Mouse (Mus musculus) Muller cell, postnatal 12 days (primary cell): ENCODE measurements around the gene Nrp1.

Experiments used
- DNase-seq: peaks from one replicate; pipeline ENCODE4 v3.0.0-alpha.2; 2015; ENCODE audit errors: inconsistent ontology term

Gene Nrp1

GRCm38 (mm10) chr8:128419984-128420383 is 61.6 kb downstream of the Nrp1 start:
- no peak for DNase-seq

- DNase-seq, result no peak
These were observed 62.0 kb downstream of the Nrp1 start for GRCm38 (mm10) chr8:128420402-128420801.

DNA sequence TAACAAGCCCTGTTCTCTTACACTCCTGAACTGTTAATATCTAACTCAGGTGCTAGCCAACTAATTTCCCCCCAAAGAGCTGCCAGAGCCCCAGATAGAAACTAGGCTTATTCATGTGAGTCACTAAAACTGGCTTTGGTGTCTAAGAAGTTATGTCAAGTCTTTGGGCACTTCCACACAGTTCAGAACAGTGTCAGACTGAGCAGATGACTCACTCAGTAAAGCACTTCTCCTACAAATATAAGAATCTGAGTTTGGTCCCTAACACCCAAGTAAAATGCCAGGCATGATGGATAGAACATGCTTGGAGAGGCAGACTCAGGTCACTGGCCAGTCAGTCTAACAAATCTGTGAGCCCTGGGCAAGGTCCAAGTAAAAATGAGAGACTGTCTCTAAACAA is 65.4 kb downstream of the Nrp1 start:
- peak; percentile 47 for DNase-seq

GRCm38 (mm10) chr8:128424626-128425333 is 66.4 kb downstream of the Nrp1 start:
- DNase-seq, result no peak

DNA sequence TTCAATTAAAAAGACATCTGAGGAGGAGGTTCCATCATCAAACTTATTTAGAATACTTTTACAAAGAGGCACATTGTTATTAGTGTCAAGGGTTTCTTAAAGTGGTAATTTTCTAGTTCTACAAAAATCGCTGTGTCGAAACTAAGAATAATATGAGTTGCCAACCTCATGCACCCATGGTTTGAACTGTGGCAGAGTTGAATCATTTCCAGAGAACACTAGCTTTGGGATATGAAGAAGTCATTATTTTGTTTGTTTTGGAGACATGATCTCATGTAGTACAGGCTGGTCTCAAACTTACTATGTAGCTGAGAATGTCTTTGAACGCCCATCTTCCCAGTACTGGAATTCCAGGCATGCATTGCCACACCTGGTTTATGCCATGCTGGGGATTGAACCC is 68.7 kb downstream of the Nrp1 start:
- DNase-seq, result no peak

GRCm38 (mm10) chr8:128428971-128429370 is 70.6 kb downstream of the Nrp1 start:
- peak; percentile 95 for DNase-seq

DNA sequence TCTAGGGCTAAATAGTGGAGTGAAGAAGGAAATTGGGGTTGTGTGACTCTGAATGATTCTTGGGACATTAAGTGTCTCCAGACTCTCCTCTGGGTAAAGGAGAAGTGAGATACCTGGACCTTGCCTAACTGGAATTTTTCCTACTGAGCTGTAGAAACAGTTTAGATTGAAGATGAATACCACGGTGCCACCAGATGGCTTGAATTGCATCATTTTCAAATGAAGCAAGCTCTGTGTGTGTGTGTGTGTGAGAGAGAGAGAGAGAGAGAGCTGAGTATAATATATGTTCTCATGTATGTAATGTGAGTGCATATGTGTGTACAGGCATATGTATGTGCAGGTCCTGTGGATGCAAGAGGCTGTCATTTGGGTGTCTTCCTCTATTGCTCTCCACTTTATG is 72.7 kb downstream of the Nrp1 start:
- no peak for DNase-seq

- no peak for DNase-seq
These were observed 77.3 kb downstream of the Nrp1 start for GRCm38 (mm10) chr8:128435749-128436148.

- no peak for DNase-seq
These were observed 78.9 kb downstream of the Nrp1 start for GRCm38 (mm10) chr8:128437156-128437825.

DNA sequence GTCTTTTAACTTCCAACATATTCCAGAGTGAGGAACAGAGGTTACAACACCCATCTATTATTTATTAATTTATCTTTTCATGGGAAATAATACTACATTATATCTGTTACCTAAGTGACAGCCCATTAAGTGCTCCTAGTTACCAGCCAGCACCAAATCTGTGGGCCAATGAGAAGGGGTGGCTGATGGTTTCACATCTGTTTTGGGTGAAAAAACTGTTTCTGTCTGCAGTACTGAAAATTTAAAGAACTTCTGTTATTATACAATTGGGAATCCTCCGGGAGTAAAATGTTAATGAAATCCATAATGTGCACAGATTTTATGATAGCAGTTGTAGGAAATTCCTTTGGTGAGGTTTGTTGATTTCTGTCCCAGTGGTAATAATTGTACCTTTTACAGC is 83.0 kb downstream of the Nrp1 start:
- no peak for DNase-seq

DNA sequence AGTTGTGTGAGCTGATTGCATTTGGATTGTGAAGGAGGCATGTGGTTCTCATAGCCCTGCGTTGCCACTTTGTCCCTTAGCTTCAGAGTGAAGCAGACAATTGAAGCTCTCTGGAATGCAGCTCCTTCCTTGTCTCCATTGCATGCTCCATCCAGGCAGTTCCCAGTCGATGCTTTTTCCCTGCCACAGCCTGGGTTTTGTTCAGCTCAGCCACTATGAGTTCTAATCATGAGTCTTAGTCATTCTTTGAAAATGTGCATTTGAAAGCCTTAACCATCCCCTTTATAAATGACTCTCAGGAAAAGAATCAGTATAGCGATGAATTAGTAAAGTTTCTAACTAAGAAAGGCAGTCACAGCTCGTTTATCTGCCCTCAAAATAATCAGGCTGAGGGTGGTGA is 87.2 kb downstream of the Nrp1 start:
- peak; percentile 90 for DNase-seq

DNA sequence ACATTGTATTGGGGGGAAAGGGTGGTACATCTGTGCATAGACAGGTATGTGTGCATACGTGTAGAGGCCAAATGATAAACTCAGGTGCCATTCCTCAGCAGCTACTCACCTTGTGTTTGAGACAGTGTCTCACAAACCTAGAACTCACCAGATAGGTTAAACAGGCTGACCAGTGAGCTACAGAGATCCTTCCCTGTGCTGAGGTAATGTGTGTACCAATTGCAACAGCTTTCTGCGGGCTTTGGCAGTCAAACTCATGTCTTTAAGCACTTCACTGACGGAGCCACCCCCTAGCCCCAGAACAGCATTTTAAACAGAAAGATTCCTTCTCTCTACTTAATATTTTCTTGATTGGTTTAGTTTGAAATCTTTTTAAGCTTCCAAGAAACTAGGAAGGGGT is 88.2 kb downstream of the Nrp1 start:
- no peak for DNase-seq

- no peak for DNase-seq
These were observed 88.9 kb downstream of the Nrp1 start for GRCm38 (mm10) chr8:128447320-128447719.

DNA sequence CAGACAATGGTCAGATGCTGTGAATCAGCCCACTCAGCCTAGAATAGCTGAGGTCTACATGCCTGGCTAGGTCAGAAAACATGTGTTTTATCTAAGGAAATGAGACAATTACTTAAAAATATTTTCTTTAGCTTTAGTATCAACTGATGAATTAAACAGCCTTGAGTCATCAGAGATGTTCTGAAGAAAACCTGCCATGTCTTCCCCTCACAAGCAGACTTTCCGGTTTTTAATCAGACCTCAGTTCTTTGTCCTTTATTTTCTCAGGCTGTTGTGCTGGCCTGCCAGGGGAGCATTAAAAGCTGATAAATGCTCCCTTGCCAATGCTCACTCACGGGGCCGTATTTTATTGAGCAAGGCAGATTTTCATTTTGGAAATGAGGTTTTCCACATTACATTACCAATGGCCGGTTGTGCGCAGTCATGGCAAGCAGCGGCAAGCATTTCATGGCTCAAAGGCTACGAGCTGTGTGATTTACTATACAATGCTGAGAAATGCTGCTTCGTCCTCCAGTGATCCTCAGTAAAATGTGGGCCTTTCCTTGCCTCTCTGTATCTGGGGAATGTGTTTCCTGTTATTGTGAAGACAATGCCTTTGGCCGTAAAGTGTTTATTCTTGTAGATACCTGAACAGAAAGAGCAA is 92.1 kb downstream of the Nrp1 start:
- peak; percentile 53 for DNase-seq

DNA sequence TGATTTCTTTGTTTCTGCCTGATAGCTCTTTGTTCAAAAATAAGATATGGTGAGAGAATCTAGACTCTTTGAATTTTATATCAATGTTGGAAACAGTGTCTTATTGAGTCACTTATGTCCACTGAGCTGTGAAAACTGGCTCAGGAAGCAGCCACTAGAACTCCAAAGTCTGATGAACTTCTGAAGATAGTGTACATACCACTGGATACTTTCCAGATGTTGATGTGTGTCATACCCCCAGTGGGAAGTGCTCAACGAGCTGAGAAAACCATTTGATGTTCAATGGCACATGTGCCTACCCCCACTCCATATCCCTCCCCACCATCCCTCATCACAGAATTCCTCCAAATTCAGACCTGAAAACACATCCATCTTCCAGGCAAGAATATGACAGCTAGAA is 92.7 kb downstream of the Nrp1 start:
- no peak for DNase-seq

DNA sequence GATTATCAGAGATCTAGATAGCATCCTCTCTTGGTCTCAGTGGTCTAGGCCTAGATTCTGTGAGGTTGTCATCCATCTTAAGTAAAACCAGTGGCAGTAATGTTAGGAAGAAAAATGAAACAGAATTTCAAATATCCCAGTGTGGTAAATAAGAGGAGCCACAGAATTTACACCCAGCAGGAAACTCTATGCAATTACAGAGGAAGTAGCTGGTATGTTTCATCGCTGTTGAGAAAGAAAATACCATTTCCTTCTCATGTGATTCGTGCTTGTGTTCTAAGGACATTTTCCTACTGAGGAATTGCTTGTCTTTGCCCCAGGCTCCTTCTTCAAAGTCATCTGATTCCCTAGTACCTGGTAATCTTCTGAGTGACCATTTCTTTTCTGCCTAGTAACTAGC is 95.1 kb downstream of the Nrp1 start:
- no peak for DNase-seq

GRCm38 (mm10) chr8:128454026-128454425 is 95.6 kb downstream of the Nrp1 start:
- DNase-seq, result no peak

GRCm38 (mm10) chr8:128457277-128457676 is 98.9 kb downstream of the Nrp1 start:
- DNase-seq, result no peak

GRCm38 (mm10) chr8:128459704-128460103 is 101.3 kb downstream of the Nrp1 start:
- no peak for DNase-seq

GRCm38 (mm10) chr8:128461716-128462115 is 103.3 kb downstream of the Nrp1 start:
- DNase-seq, result no peak

GRCm38 (mm10) chr8:128463162-128463561 is 104.8 kb downstream of the Nrp1 start:
- no peak for DNase-seq

DNA sequence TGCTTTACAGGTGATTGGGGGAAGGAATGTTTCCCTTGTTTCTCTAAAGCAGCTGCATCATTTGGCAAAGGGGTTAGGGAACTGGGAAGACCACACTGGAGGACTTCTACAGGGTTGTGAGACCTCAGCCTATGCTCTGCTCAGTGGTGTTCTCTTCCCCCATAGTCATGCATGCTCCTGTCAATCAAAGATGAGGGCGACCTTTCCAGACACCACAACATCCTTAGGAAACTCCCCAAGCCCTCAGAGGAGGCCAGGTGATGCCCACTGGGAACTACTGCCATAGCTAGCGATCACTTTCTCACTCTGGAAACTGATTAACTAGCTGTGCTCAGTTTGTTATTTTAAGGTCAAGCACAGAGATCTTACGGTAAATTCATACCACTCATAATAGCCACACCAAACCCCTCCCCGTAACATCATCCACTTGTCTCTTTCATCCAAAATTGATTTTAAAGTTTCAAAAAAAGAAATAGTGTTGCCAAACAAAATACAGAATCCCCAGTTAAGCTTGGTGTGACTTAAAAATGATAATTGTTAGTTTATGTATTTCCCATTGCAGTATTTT is 105.7 kb downstream of the Nrp1 start:
- no peak for DNase-seq

GRCm38 (mm10) chr8:128465553-128465952 is 107.1 kb downstream of the Nrp1 start:
- no peak for DNase-seq
